Mouse (Mus musculus) kidney, embryonic 16.5 days (tissue): ENCODE measurements around the gene Wbp1. TPM values are rescaled to one million over a fixed set of nuclear protein-coding genes. Genes with fewer than 3 reads are reported as not detected.
A peak's percentile ranks its signal among the peaks of the same experiment; 100 is the strongest.

ENCODE experiments used
- ATAC-seq: fragments of 200-750 bp; cut with Nextera tagmentation; 2 replicates; pipeline ENCODE4 v1.8.0; 2017; ENCODE audit warnings: moderate TSS enrichment; ENCODE audit not compliant: low FRiP score, low TSS enrichment
- H3K27ac ChIP-seq: fragments of 300-500 bp; sonication (generic); 2 replicates; pipeline ENCODE4 v1.5.1; 2014; ENCODE audit warnings: low read length
- H3K27me3 ChIP-seq: fragments of 300-500 bp; sonication (generic); 2 replicates; pipeline ENCODE4 v1.6.1; 2014; ENCODE audit warnings: low read length, control low read depth, mixed read lengths; ENCODE audit not compliant: insufficient read depth
- H3K36me3 ChIP-seq: fragments of 300-500 bp; sonication (generic); 2 replicates; pipeline ENCODE4 v1.6.1; 2014; ENCODE audit warnings: low read length, control low read depth, mixed read lengths; ENCODE audit not compliant: insufficient read depth
- H3K4me1 ChIP-seq: fragments of 300-500 bp; sonication (generic); 2 replicates; pipeline ENCODE4 v1.6.1; 2014; ENCODE audit warnings: low read length, control low read depth, mixed read lengths; ENCODE audit not compliant: insufficient read depth
- H3K4me2 ChIP-seq: fragments of 300-500 bp; sonication (generic); replicated peaks from 2 replicates; pipeline ENCODE4 v1.6.1; 2014; ENCODE audit warnings: low read depth, low read length
- H3K4me3 ChIP-seq: fragments of 300-500 bp; sonication (generic); 2 replicates; pipeline ENCODE4 v1.5.1; 2014; ENCODE audit warnings: mild to moderate bottlenecking, low read length
- H3K9ac ChIP-seq: fragments of 300-500 bp; sonication (generic); replicated peaks from 2 replicates; pipeline ENCODE4 v1.6.1; 2014; ENCODE audit warnings: low read length
- H3K9me3 ChIP-seq: fragments of 300-500 bp; sonication (generic); 2 replicates; pipeline ENCODE4 v1.6.1; 2016; ENCODE audit warnings: low read length, control low read depth
- WGBS: fragments of 180-500 bp; shearing (Covaris S2); extraction: QIAGEN DNeasy Blood & Tissue Kit; methylation state at CpG from one replicate; pipeline ENCODE4 v1.1.7; 2014; 5-methylcytosine and 5-hydroxymethylcytosine counted together
- polyA plus RNA-seq: library from polyadenylated mRNA; unstranded; fragments of >200 nt; fragmentation: Nextera tagmentation; extraction: Ambion mirVana; gene quantifications from 2 replicates; pipeline ENCODE4 v1.2.1, GENCODE M21; 2015

Wbp1 gene
- polyA plus RNA-seq, 1 experiment from 2014 or later = 160 TPM

- Histone ChIP-seq H3K4me2 (peak within 1 kb of the TSS; percentile 69), H3K27ac (peak within 1 kb of the TSS; percentile 88), H3K9ac (peak within 1 kb of the TSS; percentile 95), H3K4me1 (peaks cover 15% of the 10 kb centered on the region), H3K4me3 (peak within 1 kb of the TSS; percentile 98), H3K27me3 (no peaks in the 10 kb centered on the region), H3K9me3 (no peaks in the 10 kb centered on the region), H3K36me3 (no peaks in the 10 kb centered on the region; the same call in 1 of the 2 replicates)
- under 1% methylated on average over 76 of the region's 76 CpGs for WGBS
- peak; percentile 91 for ATAC-seq
Measured at GRCm38 (mm10) chr6:83108762-83109668, 12.3 kb downstream of the Wbp1 start, which contains the start of gene Mrpl53. Gene Mrpl53, plus strand, starts transcription at chr6:83109040.

GRCm38 (mm10) chr6:83107566-83108400 is 13.6 kb downstream of the Wbp1 start:
- peak overlapping the region; percentile 95 for H3K9ac ChIP-seq
- peak overlapping the region; percentile 88; the same call in 1 of the 2 replicates for H3K27ac ChIP-seq
- 37% methylated on average over 13 of the region's 13 CpGs for WGBS

GRCm38 (mm10) chr6:83104158-83104557 is 17.2 kb downstream of the Wbp1 start:
- Histone ChIP-seq H3K36me3 (no peaks in the 10 kb centered on the region), H3K4me2 (no peak overlapping the region), H3K4me3 (no peak overlapping the region), H3K27me3 (no peaks in the 10 kb centered on the region), H3K4me1 (peaks cover 28% of the 10 kb centered on the region), H3K27ac (no peak overlapping the region), H3K9ac (no peak overlapping the region), H3K9me3 (no peaks in the 10 kb centered on the region)
- WGBS = 77% methylated on average over 4 of the region's 4 CpGs
- no peak for ATAC-seq

More at GRCm38 (mm10) chr6:83107566-83108400, 13.6 kb downstream of the Wbp1 start:
- peaks cover 23% of the 10 kb centered on the region for H3K4me1 ChIP-seq
- no peaks in the 10 kb centered on the region for H3K9me3 ChIP-seq
- H3K4me3 ChIP-seq = peak overlapping the region; percentile 98; the same call in 1 of the 2 replicates
- ATAC-seq = peak; percentile 20; the same call in 1 of the 2 replicates
- H3K4me2 ChIP-seq = peak overlapping the region; percentile 69
- no peaks in the 10 kb centered on the region for H3K27me3 ChIP-seq
- no peaks in the 10 kb centered on the region; the same call in 1 of the 2 replicates for H3K36me3 ChIP-seq

GRCm38 (mm10) chr6:83103130-83103650 is 18.2 kb downstream of the Wbp1 start:
- Histone ChIP-seq H3K36me3 (no peaks in the 10 kb centered on the region), H3K4me1 (peaks cover 31% of the 10 kb centered on the region), H3K4me2 (peak overlapping the region; percentile 99; the same call in 1 of the 2 replicates), H3K4me3 (no peak overlapping the region; the same call in 1 of the 2 replicates), H3K9me3 (no peaks in the 10 kb centered on the region), H3K9ac (no peak overlapping the region), H3K27ac (no peak overlapping the region), H3K27me3 (no peaks in the 10 kb centered on the region)
- WGBS = 53% methylated on average over 11 of the region's 11 CpGs
- no peak for ATAC-seq

- H3K9me3 ChIP-seq = no peaks in the 10 kb centered on the region
- H3K9ac ChIP-seq = peak overlapping the region; percentile 86
- H3K36me3 ChIP-seq = no peaks in the 10 kb centered on the region
- H3K4me2 ChIP-seq = peak overlapping the region; percentile 99
- peak overlapping the region; percentile 84 for H3K27ac ChIP-seq
- peak overlapping the region; percentile 71 for H3K4me3 ChIP-seq
- peaks cover 30% of the 10 kb centered on the region for H3K4me1 ChIP-seq
- no peaks in the 10 kb centered on the region for H3K27me3 ChIP-seq
- WGBS = under 1% methylated on average over 73 of the region's 74 CpGs
- peak; percentile 79 for ATAC-seq
Measured at GRCm38 (mm10) chr6:83101688-83102556, 19.4 kb downstream of the Wbp1 start.

- under 1% methylated on average over 25 of the region's 25 CpGs for WGBS
- Histone ChIP-seq H3K9me3 (no peaks in the 10 kb centered on the region), H3K4me1 (peaks cover 30% of the 10 kb centered on the region), H3K36me3 (no peaks in the 10 kb centered on the region), H3K9ac (peak within 1 kb of the TSS; percentile 86), H3K4me2 (peak within 1 kb of the TSS; percentile 99), H3K4me3 (peak within 1 kb of the TSS; percentile 71), H3K27me3 (no peaks in the 10 kb centered on the region), H3K27ac (peak within 1 kb of the TSS; percentile 84)
- ATAC-seq = peak; percentile 89
Measured at GRCm38 (mm10) chr6:83101316-83101687, 20.1 kb downstream of the Wbp1 start, which contains the start of the genes Ccdc142 and Gm42688. Gene Ccdc142, plus strand, starts transcription at chr6:83101601. Gene Gm42688, plus strand, starts transcription at chr6:83101617.

GRCm38 (mm10) chr6:83098411-83098810 is 22.9 kb downstream of the Wbp1 start:
- WGBS = 26% methylated on average over 2 of the region's 2 CpGs
- H3K36me3 ChIP-seq = no peaks in the 10 kb centered on the region
- no peak overlapping the region for H3K4me2 ChIP-seq
- peak overlapping the region; percentile 47; the same call in 1 of the 2 replicates for H3K27ac ChIP-seq
- H3K4me1 ChIP-seq = peaks cover 28% of the 10 kb centered on the region
- H3K9ac ChIP-seq = no peak overlapping the region
- ATAC-seq = no peak
- H3K27me3 ChIP-seq = no peaks in the 10 kb centered on the region
- H3K9me3 ChIP-seq = no peaks in the 10 kb centered on the region
- no peak overlapping the region for H3K4me3 ChIP-seq

- no peaks in the 10 kb centered on the region for H3K9me3 ChIP-seq
- H3K4me2 ChIP-seq = no peak overlapping the region
- ATAC-seq = no peak
- peaks cover 14% of the 10 kb centered on the region for H3K4me1 ChIP-seq
- no peaks in the 10 kb centered on the region for H3K36me3 ChIP-seq
- H3K27ac ChIP-seq = no peak overlapping the region
- H3K27me3 ChIP-seq = no peaks in the 10 kb centered on the region
- WGBS = 50% methylated on average over 6 of the region's 6 CpGs
- no peak overlapping the region for H3K9ac ChIP-seq
- no peak overlapping the region for H3K4me3 ChIP-seq
Measured at GRCm38 (mm10) chr6:83095968-83096367, 25.4 kb downstream of the Wbp1 start.
